Mouse (Mus musculus): Measurements from ENCODE around the gene Rack1. TPM values are rescaled to one million over a fixed set of nuclear protein-coding genes. Genes with fewer than 3 reads are reported as not detected.
"Not testable (repeated sequence)": the region's sequence is repeated elsewhere in the genome, so short reads cannot be mapped to it uniquely, and the experiment has no call there.

The Rack1 gene
- polyA plus RNA-seq, 1 experiment: 1,275 TPM

- peak; percentile 37 for DNase-seq (ENCODE audit: low spot score)
Measured at GRCm38 (mm10) chr11:48818346-48818745, 18.2 kb downstream of the Rack1 start.

- DNase-seq (ENCODE audit: low spot score): no peak
Measured at GRCm38 (mm10) chr11:48819614-48820307, 19.6 kb downstream of the Rack1 start.

- DNase-seq (ENCODE audit: low spot score): no peak
Measured at GRCm38 (mm10) chr11:48820308-48820674, 20.2 kb downstream of the Rack1 start.

- not testable (repeated sequence) for DNase-seq (ENCODE audit: low spot score)
Measured at GRCm38 (mm10) chr11:48821299-48821698, 21.2 kb downstream of the Rack1 start.

- no peak for DNase-seq (ENCODE audit: low spot score)
Measured at GRCm38 (mm10) chr11:48822768-48823512, 22.8 kb downstream of the Rack1 start.

- no peak for DNase-seq (ENCODE audit: low spot score)
Measured at GRCm38 (mm10) chr11:48823536-48823972, 23.4 kb downstream of the Rack1 start.

GRCm38 (mm10) chr11:48824311-48824830 is 24.2 kb downstream of the Rack1 start:
- no peak for DNase-seq (ENCODE audit: low spot score)

- not testable (repeated sequence) for DNase-seq (ENCODE audit: low spot score)
Measured at GRCm38 (mm10) chr11:48825979-48826751, 26.0 kb downstream of the Rack1 start, which contains the start of the genes Trim7 and Gm12184. TSS of gene Trim7 (plus strand) at chr11:48826140. TSS of gene Gm12184 (minus strand) at chr11:48826655.

GRCm38 (mm10) chr11:48826752-48827096 is 26.6 kb downstream of the Rack1 start:
- DNase-seq (ENCODE audit: low spot score): no peak

GRCm38 (mm10) chr11:48827926-48828325 is 27.8 kb downstream of the Rack1 start:
- DNase-seq (ENCODE audit: low spot score): no peak

GRCm38 (mm10) chr11:48830279-48830678 is 30.1 kb downstream of the Rack1 start:
- no peak for DNase-seq (ENCODE audit: low spot score)

- DNase-seq (ENCODE audit: low spot score): no peak
Measured at GRCm38 (mm10) chr11:48831273-48831672, 31.1 kb downstream of the Rack1 start.

GRCm38 (mm10) chr11:48833078-48833730 is 33.1 kb downstream of the Rack1 start:
- no peak for DNase-seq (ENCODE audit: low spot score)

- peak; percentile 89 for DNase-seq (ENCODE audit: low spot score)
Measured at GRCm38 (mm10) chr11:48833731-48834639, 33.9 kb downstream of the Rack1 start.

- no peak for DNase-seq (ENCODE audit: low spot score)
Measured at GRCm38 (mm10) chr11:48835923-48836322, 35.8 kb downstream of the Rack1 start.

- no peak for DNase-seq (ENCODE audit: low spot score)
Measured at GRCm38 (mm10) chr11:48836990-48837309, 36.8 kb downstream of the Rack1 start.

- peak; percentile 75 for DNase-seq (ENCODE audit: low spot score)
Measured at GRCm38 (mm10) chr11:48837310-48838180, 37.4 kb downstream of the Rack1 start.

- DNase-seq (ENCODE audit: low spot score): no peak
Measured at GRCm38 (mm10) chr11:48838181-48838797, 38.2 kb downstream of the Rack1 start.

All from urinary bladder, adult 2 months (tissue).